Mouse (Mus musculus) myocyte (in vitro differentiated cells): ENCODE data around the gene Slc13a5.

Experiments used
- POLR2A ChIP-seq: IDR thresholded peaks from one replicate; pipeline ENCODE4 v1.6.1; 2011; ENCODE audit warnings: low read depth, mild to moderate bottlenecking, control low read depth, moderate library complexity; ENCODE audit not compliant: insufficient read length
- POLR2AphosphoS2 ChIP-seq: IDR thresholded peaks from one replicate; pipeline ENCODE4 v1.6.1; 2011; ENCODE audit warnings: low read depth, control low read depth; ENCODE audit not compliant: insufficient read length
- USF1 ChIP-seq: IDR thresholded peaks from one replicate; pipeline ENCODE4 v1.6.1; 2011; ENCODE audit warnings: low read depth, mild to moderate bottlenecking, control low read depth, moderate library complexity

GRCm38 (mm10) chr11:72206341-72207203, 60.5 kb downstream of the Slc13a5 start, which contains the start of gene Gm43951:
- TF ChIP-seq POLR2AphosphoS2 (no peak), POLR2A (peak; percentile 20), USF1 (no peak)
